Mouse (Mus musculus): ENCODE data around the gene Psmb8. TPM values are rescaled to one million over a fixed set of nuclear protein-coding genes. Genes with fewer than 3 reads are reported as not detected.

Gene Psmb8
- polyA plus RNA-seq, 1 experiment: 0.44 TPM

DNA sequence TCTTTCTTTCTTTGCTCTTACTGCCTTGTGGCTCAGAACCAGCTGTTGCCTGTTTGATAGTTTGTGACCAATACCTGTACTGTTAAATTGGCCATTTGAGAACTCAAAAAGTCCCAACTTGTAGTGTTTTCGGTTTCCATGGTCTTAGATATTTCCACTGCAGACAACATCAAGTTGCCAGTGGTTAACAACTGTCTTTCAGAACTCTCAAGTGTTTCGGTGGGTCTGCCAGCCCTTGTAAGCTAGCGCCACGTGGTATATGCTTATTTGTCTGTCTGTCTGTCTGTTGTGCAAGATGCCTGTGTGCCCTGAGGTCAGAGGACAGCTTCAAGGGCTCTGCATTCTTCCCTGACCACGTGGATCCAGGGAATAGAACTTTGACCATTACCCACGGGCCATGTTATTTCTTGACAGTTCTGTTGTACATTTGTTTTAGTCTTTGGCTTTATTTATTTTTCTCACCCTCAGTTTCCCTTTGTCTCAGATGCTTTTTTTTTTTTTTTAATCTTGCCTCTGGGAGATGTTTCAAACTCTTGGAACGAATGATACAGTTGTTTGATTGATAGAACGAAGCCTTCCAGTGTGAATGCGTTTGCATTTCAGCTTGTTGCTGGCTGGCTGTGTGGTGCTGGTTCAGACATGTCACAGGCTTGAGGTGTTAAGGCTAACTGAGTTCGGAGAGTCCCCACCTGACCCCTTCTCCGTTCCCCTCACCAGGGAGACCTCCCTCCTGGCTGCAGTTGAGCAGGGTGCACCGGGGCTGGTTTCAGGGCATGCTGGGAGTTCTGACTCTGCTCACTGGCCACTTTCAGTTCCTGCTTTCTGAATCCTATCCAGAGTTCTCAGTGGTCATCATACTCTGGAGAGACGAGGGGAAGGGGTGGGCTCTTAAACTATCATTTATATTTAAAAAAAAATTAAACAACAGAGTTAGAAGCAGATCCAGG is 17.3 kb upstream of the Psmb8 start:
- H3K36me3 ChIP-seq (ENCODE audit: control insufficient read depth, insufficient read depth): no peaks in the 10 kb centered on the region
- H3K4me3 ChIP-seq: no peak overlapping the region
- H3K79me2 ChIP-seq (ENCODE audit: control insufficient read depth, insufficient read depth): no peaks in the 10 kb centered on the region
- TF ChIP-seq POLR2A (IDR thresholded peaks at IDR 0.05; ENCODE audit: insufficient read length, low read depth): no peak
- TF ChIP-seq MAX (IDR thresholded peaks at IDR 0.05; ENCODE audit: low read depth): no peak
- TF ChIP-seq REST (IDR thresholded peaks at IDR 0.05; ENCODE audit: insufficient read depth, insufficient read length): no peak
- H3K27me3 ChIP-seq (ENCODE audit: control insufficient read depth, insufficient read depth, insufficient read length): peaks cover 23% of the 10 kb centered on the region
- no peak overlapping the region for H3ac ChIP-seq (ENCODE audit: control insufficient read depth, insufficient read length)
- H3K4me2 ChIP-seq (ENCODE audit: low read depth): no peak overlapping the region

- Histone ChIP-seq H3K79me2 (ENCODE audit: control insufficient read depth, insufficient read depth) (no peaks in the 10 kb centered on the region), H3K27me3 (ENCODE audit: control insufficient read depth, insufficient read depth, insufficient read length) (peaks cover 40% of the 10 kb centered on the region), H3K4me3 (no peak overlapping the region), H3ac (ENCODE audit: control insufficient read depth, insufficient read length) (no peak overlapping the region), H3K36me3 (ENCODE audit: control insufficient read depth, insufficient read depth) (no peaks in the 10 kb centered on the region), H3K4me2 (ENCODE audit: low read depth) (no peak overlapping the region)
- TF ChIP-seq CEBPB (IDR thresholded peaks at IDR 0.05; ENCODE audit: insufficient read depth, poor library complexity, severe bottlenecking): no peak
- no peak for TF ChIP-seq MAX (IDR thresholded peaks at IDR 0.05; ENCODE audit: low read depth)
- no peak for TF ChIP-seq TCF12 (IDR thresholded peaks at IDR 0.05; ENCODE audit: insufficient read depth, poor library complexity, severe bottlenecking)
- TF ChIP-seq REST (IDR thresholded peaks at IDR 0.05; ENCODE audit: insufficient read depth, insufficient read length): no peak
- TF ChIP-seq E2F4 (IDR thresholded peaks at IDR 0.05; ENCODE audit: insufficient read depth): no peak
- TF ChIP-seq MYOD1 (IDR thresholded peaks at IDR 0.05; ENCODE audit: control insufficient read depth in 1 of 3, insufficient read length in 2 of 3, low read depth in 2 of 3): no peak
- no peak for TF ChIP-seq SRF (IDR thresholded peaks at IDR 0.05; ENCODE audit: control insufficient read depth, insufficient read length, low read depth)
- TF ChIP-seq MYOG (IDR thresholded peaks at IDR 0.05; ENCODE audit: control insufficient read depth in 1 of 3, insufficient read depth in 1 of 3, insufficient read length in 2 of 3, low read depth in 2 of 3): no peak
- TF ChIP-seq USF1 (IDR thresholded peaks at IDR 0.05; ENCODE audit: low read depth): no peak
Observed at GRCm38 (mm10) chr17:34183564-34184219, 13.8 kb upstream of the Psmb8 start.

GRCm38 (mm10) chr17:34185526-34185925 is 12.0 kb upstream of the Psmb8 start:
- TF ChIP-seq CEBPB (IDR thresholded peaks at IDR 0.05; ENCODE audit: insufficient read depth, poor library complexity, severe bottlenecking) (no peak), SRF (IDR thresholded peaks at IDR 0.05; ENCODE audit: control insufficient read depth, insufficient read length, low read depth) (no peak), REST (IDR thresholded peaks at IDR 0.05; ENCODE audit: insufficient read depth, insufficient read length) (no peak), MAX (IDR thresholded peaks at IDR 0.05; ENCODE audit: low read depth) (no peak), E2F4 (IDR thresholded peaks at IDR 0.05; ENCODE audit: insufficient read depth) (no peak)
- no peak overlapping the region for H3ac ChIP-seq (ENCODE audit: control insufficient read depth, insufficient read length)
- no peak overlapping the region for H3K4me2 ChIP-seq (ENCODE audit: low read depth)
- peaks cover 58% of the 10 kb centered on the region for H3K27me3 ChIP-seq (ENCODE audit: control insufficient read depth, insufficient read depth, insufficient read length)
- H3K36me3 ChIP-seq (ENCODE audit: control insufficient read depth, insufficient read depth): no peaks in the 10 kb centered on the region
- no peak overlapping the region for H3K4me3 ChIP-seq
- no peaks in the 10 kb centered on the region for H3K79me2 ChIP-seq (ENCODE audit: control insufficient read depth, insufficient read depth)

DNA sequence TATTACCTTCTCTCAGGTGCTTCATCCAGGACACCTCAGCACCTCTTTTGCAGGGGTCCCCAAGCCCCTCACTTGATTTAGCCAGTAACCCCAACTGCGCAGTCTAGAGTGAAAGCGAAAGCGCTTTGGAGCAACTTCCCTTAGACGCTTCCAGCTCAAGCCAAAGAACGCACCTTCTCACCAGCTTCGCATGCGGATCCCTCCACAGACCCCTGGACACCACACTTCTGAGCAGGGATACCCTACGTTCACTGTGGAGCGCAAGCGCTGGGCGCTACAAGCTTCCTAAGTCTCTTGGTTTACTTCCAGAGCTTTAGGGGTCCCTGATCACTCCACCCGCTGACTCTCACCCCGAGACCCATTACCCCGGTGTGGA is 10.6 kb upstream of the Psmb8 start:
- no peaks in the 10 kb centered on the region for H3K79me2 ChIP-seq (ENCODE audit: control insufficient read depth, insufficient read depth)
- H3ac ChIP-seq (ENCODE audit: control insufficient read depth, insufficient read length): peak overlapping the region; percentile 1

More for the DNA sequence above, 10.6 kb upstream of the Psmb8 start:
- no peak for TF ChIP-seq CEBPB (IDR thresholded peaks at IDR 0.05; ENCODE audit: insufficient read depth, poor library complexity, severe bottlenecking)
- no peak for TF ChIP-seq POLR2A (IDR thresholded peaks at IDR 0.05; ENCODE audit: insufficient read length, low read depth)
- no peak for TF ChIP-seq MYOG (IDR thresholded peaks at IDR 0.05; ENCODE audit: control insufficient read depth in 1 of 3, insufficient read depth in 1 of 3, insufficient read length in 2 of 3, low read depth in 2 of 3)
- TF ChIP-seq SRF (IDR thresholded peaks at IDR 0.05; ENCODE audit: control insufficient read depth, insufficient read length, low read depth): no peak
- TF ChIP-seq MAX (IDR thresholded peaks at IDR 0.05; ENCODE audit: low read depth): no peak
- no peak for TF ChIP-seq TCF12 (IDR thresholded peaks at IDR 0.05; ENCODE audit: insufficient read depth, poor library complexity, severe bottlenecking)
- TF ChIP-seq USF1 (IDR thresholded peaks at IDR 0.05; ENCODE audit: low read depth): no peak
- no peak for TF ChIP-seq TCF3 (IDR thresholded peaks at IDR 0.05; ENCODE audit: insufficient read length, low read depth)
- TF ChIP-seq REST (IDR thresholded peaks at IDR 0.05; ENCODE audit: insufficient read depth, insufficient read length): no peak
- no peak for TF ChIP-seq MYOD1 (IDR thresholded peaks at IDR 0.05; ENCODE audit: control insufficient read depth in 1 of 3, insufficient read length in 2 of 3, low read depth in 2 of 3)
- no peak for TF ChIP-seq E2F4 (IDR thresholded peaks at IDR 0.05; ENCODE audit: insufficient read depth)
- TF ChIP-seq POLR2AphosphoS2 (IDR thresholded peaks at IDR 0.05; ENCODE audit: insufficient read length, low read depth): no peak
- Histone ChIP-seq H3K4me2 (ENCODE audit: low read depth) (peak overlapping the region; percentile 76), H3K4me3 (peak overlapping the region; percentile 35), H3K27me3 (ENCODE audit: control insufficient read depth, insufficient read depth, insufficient read length) (peaks cover 62% of the 10 kb centered on the region), H3K36me3 (ENCODE audit: control insufficient read depth, insufficient read depth) (no peaks in the 10 kb centered on the region)
